Mouse (Mus musculus) liver, adult 2 months (tissue): Measurements from ENCODE around the gene Ccdc167. TPM values are rescaled to one million over a fixed set of nuclear protein-coding genes. Genes with fewer than 3 reads are reported as not detected.

Experiments used
- DNase-seq: peaks from one replicate; pipeline ENCODE4 v3.0.0-alpha.2; 2011; ENCODE audit warnings: low read depth, low spot score; ENCODE audit errors: extremely low read depth
- H3K27ac ChIP-seq: fragments of 200-500 bp; replicated peaks from 2 replicates; pipeline ENCODE4 v1.5.1; 2012; ENCODE audit warnings: low read depth, mild to moderate bottlenecking, control low read depth, inconsistent platforms, low read length; ENCODE audit not compliant: insufficient read depth
- H3K27me3 ChIP-seq: fragments of 200-500 bp; 2 replicates; pipeline ENCODE4 v1.6.1; 2012; ENCODE audit warnings: mild to moderate bottlenecking, moderate library complexity, low read length, inconsistent platforms; ENCODE audit not compliant: control insufficient read depth, insufficient read depth
- H3K36me3 ChIP-seq: fragments of 200-500 bp; 2 replicates; pipeline ENCODE4 v1.6.1; 2012; ENCODE audit warnings: low read length, inconsistent platforms; ENCODE audit not compliant: control insufficient read depth, insufficient read depth
- H3K4me1 ChIP-seq: fragments of 200-500 bp; 2 replicates; pipeline ENCODE4 v1.6.1; 2011; ENCODE audit warnings: low read length; ENCODE audit not compliant: control insufficient read depth, insufficient read depth
- H3K4me3 ChIP-seq: fragments of 200-500 bp; 2 replicates; pipeline ENCODE4 v1.5.1; 2011; ENCODE audit warnings: low read depth, mild to moderate bottlenecking, control low read depth, low read length, moderate library complexity; ENCODE audit not compliant: insufficient read depth
- H3K79me2 ChIP-seq: fragments of 200-500 bp; 2 replicates; pipeline ENCODE4 v1.6.1; 2012; ENCODE audit warnings: inconsistent platforms, mild to moderate bottlenecking, low read length, moderate library complexity; ENCODE audit not compliant: control insufficient read depth, insufficient read depth
- H3K9ac ChIP-seq: fragments of 200-500 bp; 2 replicates; pipeline ENCODE4 v1.6.1; 2012; ENCODE audit warnings: low read depth, mild to moderate bottlenecking, control low read depth, inconsistent platforms, low read length
- CTCF ChIP-seq: fragments of 200-500 bp; IDR thresholded peaks from 2 replicates; pipeline ENCODE4 v1.5.1; 2011; ENCODE audit warnings: low read depth, low read length, control low read depth
- POLR2A ChIP-seq: fragments of 200-500 bp; IDR thresholded peaks from 2 replicates; pipeline ENCODE4 v1.6.1; 2011; ENCODE audit warnings: low read length, control low read depth; ENCODE audit not compliant: insufficient read depth; ENCODE audit errors: extremely low read depth
- WGBS: fragments of 180-500 bp; shearing (Covaris S2); methylation state at CpG from one replicate; pipeline ENCODE4 v1.1.7; 2018; 5-methylcytosine and 5-hydroxymethylcytosine counted together
- polyA plus RNA-seq: library from polyadenylated mRNA; depleted of rRNA; stranded (reverse); fragments of >200 nt; gene quantifications from 2 replicates; pipeline ENCODE4 v1.2.3, GENCODE M21; 2012
- total RNA-seq: library from RNA; depleted of rRNA; stranded (reverse); fragments of >200 nt; gene quantifications from 2 replicates; pipeline ENCODE4 v1.2.3, GENCODE M21; 2014

The Ccdc167 gene
- total and polyA plus RNA-seq, 2 experiments: 4.2 to 5.5 TPM

DNA sequence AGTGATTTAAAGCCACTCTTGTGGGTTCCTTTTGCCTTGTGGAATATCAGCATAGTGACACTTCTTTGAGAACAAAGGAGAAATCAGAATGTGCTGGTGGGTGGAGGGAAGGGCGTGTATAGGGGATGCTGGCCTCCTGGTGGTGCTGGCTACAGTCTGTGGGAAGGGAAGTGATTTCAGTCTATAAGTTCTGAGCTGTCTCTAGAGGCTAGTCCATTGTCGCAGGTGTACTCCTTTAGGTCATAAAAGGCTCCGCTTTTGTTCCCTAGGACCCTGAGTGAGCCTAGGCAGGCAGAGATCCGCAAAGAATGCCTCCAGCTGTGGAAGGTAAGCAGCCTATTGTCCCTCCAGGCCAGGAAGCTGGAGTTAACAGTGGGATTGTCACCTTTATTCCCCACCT is 22.3 kb downstream of the Ccdc167 start:
- H3K9ac ChIP-seq: no peak overlapping the region
- H3K4me3 ChIP-seq: no peak overlapping the region
- H3K27ac ChIP-seq: no peak overlapping the region
- H3K36me3 ChIP-seq: peaks cover 61% of the 10 kb centered on the region
- TF ChIP-seq CTCF (no peak), POLR2A (no peak)
- WGBS: 95% methylated on average over 4 of the region's 4 CpGs
- no peak for DNase-seq
- H3K27me3 ChIP-seq: no peaks in the 10 kb centered on the region
- no peaks in the 10 kb centered on the region for H3K4me1 ChIP-seq
- H3K79me2 ChIP-seq: no peaks in the 10 kb centered on the region

- Histone ChIP-seq H3K36me3 (peaks cover 55% of the 10 kb centered on the region), H3K79me2 (no peaks in the 10 kb centered on the region), H3K27ac (no peak overlapping the region), H3K27me3 (no peaks in the 10 kb centered on the region), H3K9ac (no peak overlapping the region), H3K4me1 (no peaks in the 10 kb centered on the region), H3K4me3 (no peak overlapping the region)
- TF ChIP-seq CTCF (no peak), POLR2A (no peak)
- DNase-seq: no peak
- 75% methylated on average over 2 of the region's 2 CpGs for whole genome bisulfite sequencing
Measured at GRCm38 (mm10) chr17:29693571-29693970, 23.3 kb downstream of the Ccdc167 start.

- no peak for DNase-seq
- H3K27ac ChIP-seq: no peak overlapping the region
- no peaks in the 10 kb centered on the region for H3K4me1 ChIP-seq
- no peak overlapping the region for H3K9ac ChIP-seq
- H3K36me3 ChIP-seq: peaks cover 58% of the 10 kb centered on the region
- WGBS: 74% methylated on average over 2 of the region's 2 CpGs
- no peaks in the 10 kb centered on the region for H3K79me2 ChIP-seq
- H3K27me3 ChIP-seq: no peaks in the 10 kb centered on the region
- TF ChIP-seq CTCF (no peak), POLR2A (no peak)
- no peak overlapping the region for H3K4me3 ChIP-seq
Measured at GRCm38 (mm10) chr17:29692827-29693226, 24.0 kb downstream of the Ccdc167 start.

- TF ChIP-seq POLR2A: no peak
- no peak for TF ChIP-seq CTCF
- no peak overlapping the region for H3K9ac ChIP-seq
- no peaks in the 10 kb centered on the region for H3K27me3 ChIP-seq
- H3K4me3 ChIP-seq: no peak overlapping the region
- no peak overlapping the region for H3K27ac ChIP-seq
- no peak for DNase-seq
- 78% methylated on average over 6 of the region's 6 CpGs for WGBS
- no peaks in the 10 kb centered on the region for H3K4me1 ChIP-seq
- peaks cover 62% of the 10 kb centered on the region for H3K36me3 ChIP-seq
- H3K79me2 ChIP-seq: no peaks in the 10 kb centered on the region
Measured at GRCm38 (mm10) chr17:29690257-29690656, 26.6 kb downstream of the Ccdc167 start.

DNA sequence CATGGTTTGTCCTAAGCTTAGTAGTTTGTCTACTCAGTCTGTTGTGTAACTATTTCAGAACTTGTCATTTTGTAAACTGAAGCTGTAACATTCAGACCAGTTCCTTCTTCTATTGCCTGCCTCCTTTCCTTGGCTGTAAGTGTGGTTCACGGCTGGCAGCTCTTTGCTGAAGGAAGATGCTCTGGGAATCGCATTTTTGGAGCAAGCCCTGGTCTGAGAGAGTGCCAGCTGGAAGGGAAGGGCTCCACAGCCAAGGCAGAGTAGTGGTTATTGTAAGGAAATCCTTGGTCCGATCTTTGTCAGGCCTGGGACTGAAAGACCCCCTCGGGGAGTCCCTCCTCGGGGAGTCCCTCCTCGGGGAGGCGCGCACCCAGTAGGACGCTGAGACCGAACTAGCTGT is 28.2 kb downstream of the Ccdc167 start:
- no peak overlapping the region for H3K9ac ChIP-seq
- H3K27me3 ChIP-seq: no peaks in the 10 kb centered on the region
- no peaks in the 10 kb centered on the region for H3K79me2 ChIP-seq
- no peak for TF ChIP-seq POLR2A
- TF ChIP-seq CTCF: no peak
- no peaks in the 10 kb centered on the region for H3K4me1 ChIP-seq
- H3K36me3 ChIP-seq: peaks cover 58% of the 10 kb centered on the region
- DNase-seq: no peak
- WGBS: 95% methylated on average over 10 of the region's 10 CpGs
- H3K4me3 ChIP-seq: no peak overlapping the region
- H3K27ac ChIP-seq: no peak overlapping the region

DNA sequence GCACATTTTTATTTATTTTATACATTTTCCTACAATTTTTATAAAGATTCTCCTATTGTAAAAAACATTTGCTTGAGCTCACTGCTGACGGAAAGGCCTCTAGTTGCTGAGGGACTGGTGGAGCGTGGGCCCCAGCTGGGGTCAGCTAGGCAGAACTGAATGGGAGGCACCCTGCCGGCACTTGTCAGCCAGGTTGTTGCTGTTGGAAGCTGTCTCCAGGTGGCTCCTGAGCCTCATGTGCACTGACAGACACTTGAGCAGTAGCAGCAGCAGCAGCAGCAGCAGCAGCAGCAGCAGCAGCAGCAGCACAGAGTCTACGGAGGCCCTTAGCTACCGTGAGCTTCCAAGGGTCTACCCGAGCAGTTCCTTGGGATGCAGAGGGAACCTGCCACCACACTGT is 29.5 kb downstream of the Ccdc167 start:
- Histone ChIP-seq H3K4me3 (no peak overlapping the region), H3K27ac (no peak overlapping the region), H3K9ac (no peak overlapping the region), H3K4me1 (no peaks in the 10 kb centered on the region), H3K27me3 (no peaks in the 10 kb centered on the region), H3K36me3 (peaks cover 65% of the 10 kb centered on the region), H3K79me2 (no peaks in the 10 kb centered on the region)
- 96% methylated on average over 6 of the region's 6 CpGs for WGBS
- no peak for TF ChIP-seq CTCF
- DNase-seq: no peak
